In genomic region chr12:55573794-55574193, GRCm38 (mm10) we compare ENCODE assay signal across 12 mouse cellular contexts. TPM values are rescaled to one million over a fixed set of nuclear protein-coding genes. Genes with fewer than 3 reads are reported as not detected.
A peak's percentile ranks its signal among the peaks of the same experiment; 100 is the strongest.
DNase-seq lines count a peak whose midpoint lies in the region; ATAC-seq lines count a peak whose summit lies in the region.
"Had no signal": no experiment of that assay in that cellular context is flagged by ENCODE, and none has a peak within 500 bp of the region (broad histone marks: within the 10 kb centered on the region; RNA-seq: fewer than 3 reads in every experiment).

No protein-coding gene starts in this region.

- H3K9ac ChIP-seq in neural tube, embryonic 15.5 days (replicated peaks) = no peak overlapping the region
- H3K9ac ChIP-seq: embryonic facial prominence, embryonic 15.5 days; liver, embryonic 13.5 days had no signal

- H3K27me3 ChIP-seq in neural tube, embryonic 15.5 days (replicated peaks) = no peaks in the 10 kb centered on the region
- H3K27me3 ChIP-seq: embryonic facial prominence, embryonic 15.5 days; liver, embryonic 13.5 days had no signal

- no peaks in the 10 kb centered on the region for H3K9me3 ChIP-seq in neural tube, embryonic 15.5 days (replicated peaks)
- H3K9me3 ChIP-seq: embryonic facial prominence, embryonic 15.5 days; liver, embryonic 13.5 days had no signal

- no peak overlapping the region for H3K27ac ChIP-seq in neural tube, embryonic 15.5 days (replicated peaks)
- H3K27ac ChIP-seq: embryonic facial prominence, embryonic 15.5 days; liver, embryonic 13.5 days had no signal

- H3K4me2 ChIP-seq in neural tube, embryonic 15.5 days = no peak overlapping the region
- H3K4me2 ChIP-seq: embryonic facial prominence, embryonic 15.5 days; liver, embryonic 13.5 days had no signal

- ATAC-seq in neural tube, embryonic 15.5 days (ENCODE audit: low FRiP score) = no peak
- ATAC-seq in megakaryocyte progenitor cell, adult 5-6 weeks (replicated peaks; ENCODE audit: poor library complexity) = no peak

- no peaks in the 10 kb centered on the region for H3K36me3 ChIP-seq in neural tube, embryonic 15.5 days
- H3K36me3 ChIP-seq: embryonic facial prominence, embryonic 15.5 days; liver, embryonic 13.5 days had no signal

- no peak overlapping the region for H3K4me3 ChIP-seq in neural tube, embryonic 15.5 days (replicated peaks)
- H3K4me3 ChIP-seq: embryonic facial prominence, embryonic 15.5 days; liver, embryonic 13.5 days had no signal

- 6% methylated on average over 6 of the region's 6 CpGs for WGBS in neural tube, embryonic 15.5 days

- H3K4me1 ChIP-seq in neural tube, embryonic 15.5 days = peaks cover 3% of the 10 kb centered on the region; the same call in 1 of the 2 replicates
- H3K4me1 ChIP-seq: embryonic facial prominence, embryonic 15.5 days; liver, embryonic 13.5 days had no signal

- peak; percentile 16 to 47 for DNase-seq in cerebellum, postnatal 10 days
- no peak for DNase-seq in cerebellum, adult 8-10 months
- DNase-seq in neural tube, embryonic 10.5 days (ENCODE audit: extremely low spot score, low spot score) = peak; percentile 23
- DNase-seq in lung, postnatal 14 days = peak; percentile 11
- no peak for DNase-seq in right cerebral cortex, adult 2 months (ENCODE audit: low spot score in 2 of 2)
- DNase-seq in thymus, postnatal 36 days = no peak
- DNase-seq: liver, embryonic 13.5 days had no signal

RNA-seq across cellular contexts. Expression of gene Aldoart2, which starts 8.8 kb away (rescaled TPM):
- 0.09 and 0.14 TPM in 2 replicates for polyA plus RNA-seq in neural tube, embryonic 15.5 days (2015; fragmentation: Nextera tagmentation; extraction: Ambion mirVana)
- total RNA-seq in megakaryocyte progenitor cell, adult 5-6 weeks (2015) = not detected in 2 replicates
- not detected in 2 replicates for total RNA-seq in megakaryocyte progenitor cell, adult 5-6 weeks (2017)
- polyA plus RNA-seq: embryonic facial prominence, embryonic 15.5 days; heart, postnatal 0 days; liver, embryonic 13.5 days; small intestine, adult 2 months had no signal

RNA-seq across cellular contexts. Expression of gene Insm2, which starts 25.4 kb away (rescaled TPM):
- polyA plus RNA-seq in neural tube, embryonic 15.5 days (2015; fragmentation: Nextera tagmentation; extraction: Ambion mirVana) = 0.45 and 1.1 TPM in 2 replicates
- not detected in 2 replicates for total RNA-seq in megakaryocyte progenitor cell, adult 5-6 weeks (2015)
- total RNA-seq in megakaryocyte progenitor cell, adult 5-6 weeks (2017) = not detected in 2 replicates
- polyA plus RNA-seq: heart, postnatal 0 days; liver, embryonic 13.5 days; small intestine, adult 2 months had no signal

Comparison
In these comparisons a context has a peak if more than half of its experiments do, and no peak if none do; other contexts are left out.
1. DNase-seq: peak in cerebellum, postnatal 10 days (2 of 2), neural tube, embryonic 10.5 days (single experiment) and lung, postnatal 14 days (single experiment); none in cerebellum, adult 8-10 months (single experiment), right cerebral cortex, adult 2 months (0 of 2) and thymus, postnatal 36 days (0 of 2).